Mouse (Mus musculus): ENCODE measurements around the gene Cacna1e.

The Cacna1e gene

DNA sequence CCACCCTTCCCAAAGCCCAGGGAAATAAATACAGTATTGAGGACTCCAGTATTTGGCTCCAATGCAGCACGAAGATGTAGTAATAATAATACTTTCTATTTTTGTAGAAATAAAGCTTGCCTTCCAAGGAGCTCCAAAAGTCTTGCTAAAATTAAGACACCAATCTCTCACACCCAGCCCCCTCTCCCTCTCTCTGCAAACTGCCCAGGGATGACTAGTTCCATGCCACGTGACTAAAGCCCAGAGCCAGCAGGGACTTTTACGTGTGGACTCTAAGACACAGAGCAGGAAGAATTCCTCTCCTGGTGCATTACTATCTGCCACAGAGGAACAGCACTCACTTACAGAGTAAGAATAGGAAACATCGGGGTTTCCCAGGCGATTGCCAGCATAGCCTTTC is 222.3 kb downstream of the Cacna1e start:
- TF ChIP-seq GATA4 (IDR thresholded peaks at IDR 0.05; ENCODE audit: insufficient replicate concordance, low read length) = no peak

DNA sequence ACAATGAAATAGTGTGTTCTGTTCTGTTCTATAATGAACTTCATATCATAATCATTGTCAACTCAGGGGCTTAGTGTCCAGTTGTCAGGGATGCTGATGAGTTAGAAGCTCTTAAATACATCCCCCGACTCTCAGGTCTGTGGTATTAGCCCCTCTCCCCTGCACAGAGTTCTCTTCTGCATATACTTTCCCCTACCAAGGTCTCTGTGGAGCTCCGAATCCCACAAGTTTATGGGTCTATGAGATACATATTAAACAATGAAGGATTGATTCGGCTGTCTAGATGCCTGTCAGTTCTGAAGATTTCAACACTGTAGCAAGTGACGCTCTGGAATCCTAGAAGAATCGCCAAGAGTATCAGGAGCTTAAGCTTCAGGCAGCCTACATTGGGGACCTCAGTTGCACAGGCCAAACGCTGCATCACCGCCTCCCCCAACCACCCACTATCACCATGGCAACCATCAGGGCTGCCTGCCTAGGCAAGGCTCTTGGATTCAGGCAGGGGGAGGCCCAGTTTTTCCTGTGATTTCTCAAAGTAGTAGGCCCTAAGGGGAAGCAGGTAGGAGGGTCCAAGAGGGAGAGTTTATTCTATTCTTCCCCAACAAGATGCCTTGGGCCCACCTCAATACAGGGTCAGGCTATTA is 223.0 kb downstream of the Cacna1e start:
- TF ChIP-seq GATA4 (IDR thresholded peaks at IDR 0.05; ENCODE audit: insufficient replicate concordance, low read length) = no peak

DNA sequence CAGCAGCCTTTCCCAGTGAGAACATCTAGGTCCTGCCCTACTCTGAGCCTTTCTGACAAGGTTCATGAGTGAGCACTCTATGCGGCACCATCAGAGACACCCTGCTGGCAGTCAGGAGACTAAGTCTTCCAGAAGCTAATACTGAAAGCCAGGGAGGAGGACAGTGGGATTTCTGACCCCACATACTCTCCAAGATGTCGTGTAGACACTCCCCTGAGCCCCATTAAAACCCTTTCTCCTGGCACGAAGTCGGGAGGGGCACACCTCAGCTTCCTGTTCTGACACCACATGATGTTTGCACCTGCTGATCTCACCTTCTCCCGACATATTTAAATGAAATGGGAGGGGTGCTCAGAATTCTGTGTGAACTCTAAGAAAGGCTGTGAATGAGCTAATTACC is 226.9 kb downstream of the Cacna1e start:
- no peak for TF ChIP-seq GATA4 (IDR thresholded peaks at IDR 0.05; ENCODE audit: insufficient replicate concordance, low read length)

DNA sequence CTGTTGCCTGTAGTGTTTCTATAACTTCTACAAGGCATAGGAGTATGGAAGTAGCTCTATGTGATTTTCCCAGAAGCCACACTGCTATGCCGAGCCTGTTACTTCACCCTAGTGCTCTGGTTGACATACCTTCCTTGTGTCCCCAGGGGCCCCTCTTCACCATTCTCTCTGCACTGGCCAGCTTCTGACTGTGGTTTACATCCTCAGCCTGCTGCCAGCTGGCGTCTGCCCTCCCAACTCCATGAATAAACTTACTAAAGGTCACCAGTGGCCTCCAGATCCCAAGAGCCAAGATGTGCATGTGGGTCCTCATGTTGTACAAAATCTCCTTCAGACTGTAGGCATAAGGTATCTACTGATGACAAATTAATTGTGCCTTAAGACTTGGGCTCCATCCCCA is 230.3 kb downstream of the Cacna1e start:
- no peak for TF ChIP-seq GATA4 (IDR thresholded peaks at IDR 0.05; ENCODE audit: insufficient replicate concordance, low read length)

DNA sequence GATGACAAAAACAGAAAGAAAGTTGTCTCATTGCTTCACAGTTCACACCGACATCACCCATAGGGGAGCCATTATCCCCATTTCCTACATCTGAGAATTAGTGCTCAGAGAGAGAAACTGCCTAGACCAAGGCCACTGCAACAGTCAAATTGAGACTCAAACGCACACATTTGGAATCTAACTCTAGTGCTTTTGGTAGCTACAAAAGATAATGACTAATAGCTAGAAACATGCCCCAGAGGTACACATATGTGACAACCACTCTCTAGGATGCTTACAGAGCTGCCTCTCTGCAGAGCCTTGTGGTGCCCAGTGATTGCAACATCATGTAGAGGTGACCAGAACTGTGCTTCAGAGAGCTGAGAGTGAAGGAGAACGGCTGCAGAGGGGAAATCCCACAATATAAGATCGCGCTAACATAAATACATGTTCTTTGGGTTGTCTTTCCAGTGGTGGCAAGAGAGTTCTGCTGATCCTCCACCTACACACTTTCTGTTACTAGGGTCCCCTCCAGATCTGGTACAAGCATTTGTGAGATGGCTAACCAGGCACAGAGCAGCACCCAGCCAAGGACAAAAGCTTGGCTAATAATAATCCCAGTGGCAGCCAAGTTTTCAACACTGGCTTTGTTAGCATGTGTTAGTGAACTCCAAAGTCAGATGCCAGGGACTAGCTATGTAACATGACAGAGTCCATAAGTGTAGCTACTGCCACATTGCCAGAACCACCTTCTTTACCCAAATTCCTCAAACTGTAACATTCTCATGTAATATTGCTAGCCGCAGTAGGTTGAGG is 237.9 kb downstream of the Cacna1e start:
- TF ChIP-seq GATA4 (IDR thresholded peaks at IDR 0.05; ENCODE audit: insufficient replicate concordance, low read length) = no peak

DNA sequence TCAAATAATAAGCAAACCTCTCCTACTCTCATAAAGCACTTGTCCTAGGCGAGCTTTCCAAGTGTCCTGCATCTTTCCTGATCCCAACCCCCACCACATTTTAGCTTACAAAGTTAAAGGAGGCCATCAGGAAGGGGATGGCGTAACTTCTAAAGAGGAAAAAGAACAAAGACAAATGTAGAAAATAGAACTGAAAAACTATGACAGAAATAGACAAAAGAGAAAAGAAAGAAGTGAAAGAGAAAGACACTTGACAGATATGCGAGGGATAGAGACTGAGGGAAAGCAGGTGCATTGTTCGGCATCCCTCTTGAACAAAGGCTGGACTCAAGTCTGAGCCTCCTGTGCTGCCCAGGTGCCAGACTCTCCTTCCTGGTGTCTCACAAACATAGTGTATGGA is 246.5 kb downstream of the Cacna1e start:
- no peak for TF ChIP-seq GATA4 (IDR thresholded peaks at IDR 0.05; ENCODE audit: insufficient replicate concordance, low read length)

DNA sequence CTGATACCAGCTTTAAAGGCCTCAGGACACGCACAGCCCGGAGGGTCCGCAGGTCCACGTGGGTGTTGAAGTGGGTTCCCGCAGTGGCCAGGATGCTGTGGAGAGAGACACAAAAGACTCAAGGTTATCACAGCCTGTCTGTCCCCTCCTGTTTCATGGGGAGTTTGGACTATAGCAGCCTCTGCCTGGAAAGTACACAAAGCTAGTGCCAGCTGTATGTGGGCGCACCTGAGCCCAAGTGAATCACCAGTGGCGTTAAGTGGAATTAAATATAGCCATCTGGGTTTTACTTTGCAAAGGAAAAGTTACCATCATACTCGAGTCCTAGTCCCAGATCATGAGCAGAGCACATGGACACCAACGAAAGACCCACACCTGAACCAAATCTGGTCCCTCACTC is 248.5 kb downstream of the Cacna1e start:
- no peak for TF ChIP-seq GATA4 (IDR thresholded peaks at IDR 0.05; ENCODE audit: insufficient replicate concordance, low read length)

DNA sequence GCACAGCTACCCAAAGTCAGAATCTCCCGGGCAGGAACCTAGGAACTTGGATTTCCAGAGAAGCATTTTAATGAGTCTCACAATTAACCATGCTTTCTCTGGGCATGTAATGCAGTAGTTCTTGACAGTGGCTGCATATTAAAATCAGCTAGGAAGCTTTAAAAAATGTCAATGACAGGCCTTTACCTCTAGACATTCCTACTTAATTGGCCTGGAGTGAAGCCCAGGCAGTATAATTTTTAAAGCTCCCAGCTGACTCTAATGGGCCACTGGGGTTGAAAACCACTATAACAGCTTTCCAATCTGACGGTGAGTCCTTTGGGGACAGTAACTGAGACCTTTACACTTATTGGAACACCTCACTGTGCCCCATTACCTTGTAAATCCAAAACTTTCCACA is 251.4 kb downstream of the Cacna1e start:
- no peak for TF ChIP-seq GATA4 (IDR thresholded peaks at IDR 0.05; ENCODE audit: insufficient replicate concordance, low read length)

DNA sequence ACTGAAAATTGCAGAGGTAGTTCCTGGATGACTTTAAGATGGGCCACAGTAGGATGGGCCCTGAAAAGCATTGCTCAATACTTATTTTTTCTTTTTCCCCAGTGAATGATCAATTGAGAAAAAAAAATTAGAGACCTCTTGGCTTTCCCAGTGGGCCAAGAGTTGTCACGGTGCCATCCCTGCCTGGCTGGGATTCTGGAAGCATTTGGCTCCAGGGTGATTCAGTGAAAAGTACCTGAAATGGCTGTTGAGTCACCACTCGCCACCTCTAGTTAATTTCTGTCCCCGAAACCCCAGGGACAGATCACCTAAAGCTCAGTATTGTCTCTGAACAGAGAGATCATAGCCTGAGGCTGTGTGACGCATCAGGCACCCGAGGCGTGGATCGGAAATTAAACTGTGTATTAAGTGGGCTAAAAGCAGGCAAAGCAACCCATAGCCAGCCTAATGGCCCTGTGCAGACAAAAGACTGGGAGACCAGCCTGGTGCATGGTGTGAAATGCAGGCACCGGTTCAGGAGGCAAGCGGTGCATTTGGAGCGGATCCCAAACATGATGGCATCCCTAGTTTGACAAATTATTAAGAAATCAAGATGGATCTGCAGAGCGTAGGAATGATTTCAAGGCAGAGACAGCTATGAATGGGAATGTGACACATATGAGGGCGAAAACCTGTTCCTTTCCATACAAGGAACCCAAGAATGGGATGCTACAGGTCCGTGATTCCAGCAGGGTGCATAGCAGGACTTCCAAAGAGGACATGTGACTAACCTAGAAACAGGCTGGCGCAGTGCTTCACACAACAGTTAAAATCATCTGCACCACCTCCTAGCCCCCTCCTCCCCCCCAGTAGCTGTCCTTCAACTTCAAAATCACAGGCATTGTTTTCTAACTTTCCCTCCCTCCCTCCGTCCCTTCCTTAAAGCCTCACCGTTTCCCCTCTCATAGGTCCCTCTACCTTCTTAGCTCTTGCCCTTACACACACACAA is 261.3 kb downstream of the Cacna1e start:
- TF ChIP-seq GATA4 (IDR thresholded peaks at IDR 0.05; ENCODE audit: insufficient replicate concordance, low read length) = no peak

DNA sequence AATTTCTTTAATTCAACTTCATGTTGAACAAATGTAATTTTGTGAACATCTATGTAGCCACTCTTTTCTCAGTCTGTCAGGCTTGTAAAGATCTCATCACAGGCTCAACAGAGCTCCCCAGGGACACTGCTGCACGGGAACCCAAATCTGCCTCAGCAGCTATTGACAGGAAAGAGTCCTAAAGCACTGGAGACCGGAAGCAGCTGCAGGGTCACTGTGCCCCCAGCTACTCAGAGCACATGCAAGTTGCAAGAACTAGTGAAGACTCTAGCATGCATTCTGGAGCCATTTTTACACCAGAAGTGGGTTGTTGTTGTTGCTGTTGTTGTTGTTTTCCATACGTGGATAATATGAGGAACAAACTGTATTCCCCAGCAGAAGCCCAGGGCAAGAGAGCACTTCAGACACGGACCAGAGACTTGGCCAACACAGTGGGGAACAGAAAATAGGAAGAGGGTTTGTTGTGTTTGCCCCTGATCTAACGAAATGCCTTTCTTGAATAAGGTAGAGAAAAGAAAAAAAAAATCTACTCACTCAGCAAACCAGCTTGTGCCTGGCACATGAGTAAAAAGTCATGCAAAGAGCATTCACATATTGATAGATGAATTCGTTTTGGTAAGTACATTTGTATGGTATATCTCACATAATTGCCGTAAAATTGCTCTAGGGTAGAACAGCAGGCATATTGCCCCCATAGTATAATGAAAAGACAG is 266.4 kb downstream of the Cacna1e start:
- TF ChIP-seq GATA4 (IDR thresholded peaks at IDR 0.05; ENCODE audit: insufficient replicate concordance, low read length) = no peak

DNA sequence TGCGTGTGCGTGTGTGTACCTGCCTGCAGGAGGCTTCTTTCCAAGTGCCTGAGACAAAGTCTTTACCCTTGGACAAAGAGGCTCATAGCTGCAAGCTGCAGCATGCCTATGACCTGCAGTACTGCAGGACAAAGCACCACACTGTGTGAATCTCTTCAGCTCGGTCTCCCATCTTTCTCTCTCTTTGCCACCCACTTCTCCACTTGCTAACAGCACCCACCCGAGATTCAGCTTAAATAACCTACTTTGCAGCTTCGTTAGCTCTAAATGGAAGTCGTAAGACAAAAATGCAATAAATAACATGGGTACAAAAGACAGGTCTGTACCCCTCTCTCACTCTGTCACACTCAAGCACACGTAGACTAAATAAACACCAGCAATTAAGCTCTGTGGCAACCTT is 268.5 kb downstream of the Cacna1e start:
- no peak for TF ChIP-seq GATA4 (IDR thresholded peaks at IDR 0.05; ENCODE audit: insufficient replicate concordance, low read length)

DNA sequence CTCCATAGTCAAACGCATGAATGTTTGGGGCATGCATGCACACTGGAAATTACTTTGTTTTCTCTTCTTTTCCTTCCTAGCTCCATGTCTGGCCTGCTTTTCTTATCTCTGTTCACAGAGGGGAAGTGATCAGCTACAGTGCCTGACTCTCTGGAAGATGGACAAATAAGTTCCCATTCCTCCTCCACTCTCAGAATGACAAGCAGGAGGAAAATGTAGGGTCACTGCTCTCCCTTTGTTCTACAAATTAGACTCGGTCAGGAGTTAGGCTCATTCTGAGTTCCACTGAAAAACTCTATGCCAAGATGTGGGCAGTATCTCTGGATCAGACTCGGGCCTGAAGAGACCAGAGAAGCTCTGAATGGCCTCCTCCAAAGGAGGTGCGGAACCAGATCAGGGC is 275.8 kb downstream of the Cacna1e start:
- no peak for TF ChIP-seq GATA4 (IDR thresholded peaks at IDR 0.05; ENCODE audit: insufficient replicate concordance, low read length)

DNA sequence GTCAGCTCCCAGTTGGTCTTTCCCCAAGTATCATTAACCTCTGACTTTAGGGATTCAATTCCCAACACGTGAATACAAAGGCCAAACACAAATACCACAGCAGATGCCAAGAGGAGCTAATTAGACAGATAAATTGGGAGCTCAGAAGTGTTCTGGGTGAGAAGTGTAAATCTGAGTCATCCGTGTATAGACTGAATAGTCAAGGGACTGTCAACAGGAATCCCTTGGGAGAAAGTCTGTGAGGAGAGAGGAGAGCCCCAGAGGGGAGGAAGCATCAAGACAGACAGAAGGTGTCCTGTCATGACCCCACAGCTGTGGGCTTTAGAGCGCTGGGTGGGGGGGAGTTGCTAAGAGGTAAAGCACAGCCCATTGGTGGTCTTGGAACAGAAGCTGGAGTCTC is 276.9 kb downstream of the Cacna1e start:
- TF ChIP-seq GATA4 (IDR thresholded peaks at IDR 0.05; ENCODE audit: insufficient replicate concordance, low read length) = no peak

DNA sequence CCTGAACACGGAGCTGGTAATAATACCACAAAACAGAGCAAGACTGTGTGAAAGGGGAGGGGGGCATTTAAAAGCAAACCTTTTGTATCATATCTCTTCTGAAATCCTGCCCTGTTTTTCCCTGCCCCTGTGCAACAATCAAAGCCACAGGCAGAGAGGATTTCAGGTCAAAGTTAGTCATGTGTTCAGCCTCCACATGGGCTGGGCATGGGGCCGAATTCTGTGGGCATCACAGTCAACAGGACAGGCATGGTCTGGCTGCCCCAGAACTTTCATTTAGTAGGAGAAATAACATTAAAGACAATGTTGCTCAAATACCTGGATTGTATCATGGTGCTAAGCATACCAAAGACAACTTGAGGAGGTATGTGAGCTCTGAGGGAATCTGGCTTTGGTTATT is 278.7 kb downstream of the Cacna1e start:
- TF ChIP-seq GATA4 (IDR thresholded peaks at IDR 0.05; ENCODE audit: insufficient replicate concordance, low read length) = no peak

DNA sequence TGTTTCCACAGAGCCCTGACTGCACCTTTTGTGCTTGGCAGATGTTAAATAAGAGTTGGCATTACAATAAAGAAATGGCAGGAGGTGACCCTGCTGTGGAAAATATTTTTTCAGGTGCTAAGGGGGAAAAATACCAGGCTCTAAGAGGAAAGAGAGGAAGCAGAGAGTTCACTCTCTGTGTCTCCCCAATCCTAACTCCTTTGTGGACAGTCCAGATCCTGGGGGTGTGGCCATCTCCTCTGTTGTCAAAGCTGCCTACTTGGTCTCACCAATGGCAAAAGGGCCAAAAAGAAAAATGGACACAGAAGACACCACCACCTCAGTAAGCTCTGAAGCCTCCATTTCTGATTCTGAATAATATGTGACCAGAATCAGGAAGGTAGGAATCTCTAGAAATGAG is 280.5 kb downstream of the Cacna1e start:
- TF ChIP-seq GATA4 (IDR thresholded peaks at IDR 0.05; ENCODE audit: insufficient replicate concordance, low read length) = no peak

Measured in liver, adult (tissue).